Mouse (Mus musculus): ENCODE measurements around the gene S100a16. TPM values are rescaled to one million over a fixed set of nuclear protein-coding genes. Genes with fewer than 3 reads are reported as not detected.
A peak's percentile ranks its signal among the peaks of the same experiment; 100 is the strongest.

The S100a16 gene
- total RNA-seq, 2 experiments from 2014 or later, result not detected

DNA sequence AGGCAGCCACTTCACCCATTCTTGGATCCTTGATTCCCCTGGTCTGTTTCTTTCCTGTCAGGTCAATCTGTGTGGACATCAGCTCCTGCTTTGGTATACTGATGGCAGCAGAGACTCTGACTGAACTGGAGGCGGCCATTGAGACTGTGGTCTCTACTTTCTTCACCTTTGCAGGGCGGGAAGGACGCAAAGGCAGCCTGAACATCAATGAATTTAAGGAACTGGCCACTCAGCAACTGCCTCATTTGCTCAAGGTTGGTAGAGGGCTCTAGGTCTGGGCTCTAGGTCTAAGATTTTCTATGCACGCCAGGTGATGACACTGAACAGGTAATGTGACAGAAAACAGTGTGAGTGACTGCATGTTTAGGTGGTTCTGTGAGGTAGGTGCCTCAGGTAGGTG lies 21.3 kb upstream of the S100a16 start:
- no peak for ATAC-seq (replicated peaks; ENCODE audit: poor library complexity)

- ATAC-seq (replicated peaks; ENCODE audit: poor library complexity), result no peak
Observed at GRCm38 (mm10) chr3:90517711-90518110, 19.3 kb upstream of the S100a16 start.

- peak; percentile 98 for ATAC-seq (replicated peaks; ENCODE audit: poor library complexity)
Observed at GRCm38 (mm10) chr3:90525421-90525820, 11.6 kb upstream of the S100a16 start.

- ATAC-seq (replicated peaks; ENCODE audit: poor library complexity), result no peak
Observed at GRCm38 (mm10) chr3:90526076-90526475, 11.0 kb upstream of the S100a16 start.

DNA sequence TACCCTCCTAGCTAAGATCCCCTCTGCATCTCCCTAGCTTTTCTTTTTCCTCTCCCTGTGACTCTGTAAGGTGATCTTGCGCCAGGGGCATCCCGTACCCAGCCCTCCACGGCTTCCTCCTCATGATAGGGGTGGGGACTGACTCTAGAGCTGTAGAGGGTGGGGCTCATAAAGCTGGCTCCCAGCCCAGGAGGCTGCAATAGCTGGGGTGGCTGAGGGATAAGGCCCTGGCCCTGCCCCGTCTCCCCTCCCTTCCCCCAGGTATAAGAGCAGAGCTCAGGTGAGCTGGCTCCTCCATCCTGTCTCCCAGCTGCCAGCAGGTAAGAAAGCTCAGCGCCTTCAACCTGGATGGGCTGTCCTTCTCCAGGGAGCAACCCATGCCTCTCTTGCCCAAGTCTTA lies 10.5 kb upstream of the S100a16 start, which contains the start of gene S100a14:
S100a14 (plus strand) TSS at position 277 of the 400 bp plus-strand sequence.
- ATAC-seq (replicated peaks; ENCODE audit: poor library complexity), result peak; percentile 84

DNA sequence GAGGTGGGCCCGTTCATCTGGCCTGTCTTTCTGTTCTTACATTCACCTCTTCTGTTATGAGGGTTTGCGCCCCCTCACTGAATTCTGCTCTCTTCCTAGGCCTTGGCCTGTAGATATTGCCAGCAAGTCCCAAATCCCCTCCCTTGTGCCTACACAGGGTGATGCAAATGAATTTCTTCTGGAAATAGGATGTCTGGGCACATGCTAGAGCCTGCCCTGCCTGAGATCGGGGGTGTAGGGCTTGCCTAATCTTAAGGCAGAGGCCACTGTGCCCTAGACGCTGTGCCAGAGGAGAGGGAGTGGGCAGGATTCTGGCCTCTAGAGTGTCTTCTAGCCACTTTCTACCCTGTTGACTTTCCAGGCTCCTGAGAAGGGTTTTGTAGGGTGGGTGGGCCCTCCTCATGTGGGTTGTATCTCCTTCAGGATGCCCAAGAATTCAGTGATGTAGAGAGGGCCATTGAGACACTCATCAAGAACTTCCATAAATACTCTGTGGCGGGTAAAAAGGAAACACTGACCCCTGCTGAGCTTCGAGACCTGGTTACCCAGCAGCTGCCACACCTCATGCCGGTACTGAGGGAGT lies 9.7 kb upstream of the S100a16 start:
- no peak for ATAC-seq (replicated peaks; ENCODE audit: poor library complexity)

- no peak for ATAC-seq (replicated peaks; ENCODE audit: poor library complexity)
Observed at GRCm38 (mm10) chr3:90531713-90532112, 5.3 kb upstream of the S100a16 start.

- no peak for ATAC-seq (replicated peaks; ENCODE audit: poor library complexity)
Observed at GRCm38 (mm10) chr3:90535446-90535845, 1.6 kb upstream of the S100a16 start.

- no peak for ATAC-seq (replicated peaks; ENCODE audit: poor library complexity)
Observed at GRCm38 (mm10) chr3:90537905-90538296, 847 bp downstream of the S100a16 start.

DNA sequence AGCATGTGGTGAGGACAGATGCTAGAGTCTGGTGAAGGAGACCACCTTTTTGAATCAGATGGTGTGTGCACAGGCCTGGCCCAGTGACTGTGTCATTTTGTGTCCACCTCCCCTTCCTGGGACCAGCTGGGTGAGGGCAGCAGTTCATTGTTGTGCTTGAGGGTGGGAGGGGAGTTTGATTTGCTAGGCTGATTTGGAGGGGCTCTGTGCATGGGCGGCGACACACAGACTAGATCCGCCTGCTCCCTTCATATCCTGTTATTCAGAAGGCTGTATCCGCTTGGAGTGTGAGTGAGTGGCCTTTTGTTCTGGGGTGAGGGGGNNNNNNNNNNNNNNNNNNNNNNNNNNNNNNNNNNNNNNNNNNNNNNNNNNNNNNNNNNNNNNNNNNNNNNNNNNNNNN lies 3.9 kb downstream of the S100a16 start:
- ATAC-seq (replicated peaks; ENCODE audit: poor library complexity), result no peak

DNA sequence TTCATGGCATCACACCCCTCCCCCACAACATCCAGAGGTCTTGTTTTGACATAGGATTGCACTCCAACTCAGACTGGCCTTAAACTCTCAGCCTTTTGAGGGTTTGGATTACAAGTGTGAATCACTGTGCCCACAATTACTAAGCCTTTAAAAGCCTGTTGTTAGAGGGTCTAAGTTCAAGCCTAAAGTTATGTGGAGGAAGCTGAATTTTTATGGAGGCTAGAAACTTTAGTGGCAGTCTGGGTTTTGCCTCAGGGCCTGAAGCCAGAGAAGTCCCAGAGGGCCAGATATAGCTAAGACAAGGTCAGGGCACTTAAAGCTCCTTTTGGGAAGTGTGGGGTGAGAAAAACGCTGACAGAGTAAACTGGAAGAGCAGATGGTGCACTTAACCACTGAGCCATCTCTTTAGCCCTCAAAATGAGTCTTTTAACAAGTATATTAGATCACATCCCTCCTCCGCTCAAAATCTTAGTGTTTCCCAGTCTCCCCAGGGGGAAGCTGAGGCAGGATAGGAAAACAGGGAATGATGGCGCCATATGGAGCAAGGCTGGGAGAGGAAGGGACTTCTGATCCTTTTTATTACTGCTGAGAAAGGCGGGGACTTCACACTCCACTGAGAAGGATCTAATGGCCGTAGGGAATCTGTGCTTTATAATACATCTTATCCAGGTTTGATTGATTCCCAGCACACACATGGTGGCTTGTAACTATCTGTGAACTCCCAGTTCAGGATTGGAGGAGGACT lies 12.8 kb downstream of the S100a16 start:
- no peak for ATAC-seq (replicated peaks; ENCODE audit: poor library complexity)

DNA sequence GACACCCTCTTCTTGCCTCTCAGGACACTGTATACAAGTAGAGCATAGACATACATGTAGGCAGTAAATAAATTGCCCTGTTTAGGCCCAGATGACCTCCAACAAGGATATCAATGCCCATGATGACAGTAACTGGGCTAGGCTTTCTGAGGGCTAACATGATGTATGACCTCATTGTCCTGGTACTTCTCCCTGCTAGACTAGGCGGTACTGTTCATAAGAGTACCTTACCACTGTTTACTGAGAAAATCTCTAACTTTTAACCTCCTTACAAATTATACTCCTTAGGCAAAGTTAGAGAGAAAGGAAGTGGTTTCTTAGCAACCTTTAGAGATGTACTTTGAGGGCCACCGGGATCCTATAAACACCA lies 13.4 kb downstream of the S100a16 start:
- no peak for ATAC-seq (replicated peaks; ENCODE audit: poor library complexity)

- no peak for ATAC-seq (replicated peaks; ENCODE audit: poor library complexity)
Observed at GRCm38 (mm10) chr3:90552231-90552630, 15.2 kb downstream of the S100a16 start.

GRCm38 (mm10) chr3:90555954-90556353 lies 18.9 kb downstream of the S100a16 start:
- no peak for ATAC-seq (replicated peaks; ENCODE audit: poor library complexity)

DNA sequence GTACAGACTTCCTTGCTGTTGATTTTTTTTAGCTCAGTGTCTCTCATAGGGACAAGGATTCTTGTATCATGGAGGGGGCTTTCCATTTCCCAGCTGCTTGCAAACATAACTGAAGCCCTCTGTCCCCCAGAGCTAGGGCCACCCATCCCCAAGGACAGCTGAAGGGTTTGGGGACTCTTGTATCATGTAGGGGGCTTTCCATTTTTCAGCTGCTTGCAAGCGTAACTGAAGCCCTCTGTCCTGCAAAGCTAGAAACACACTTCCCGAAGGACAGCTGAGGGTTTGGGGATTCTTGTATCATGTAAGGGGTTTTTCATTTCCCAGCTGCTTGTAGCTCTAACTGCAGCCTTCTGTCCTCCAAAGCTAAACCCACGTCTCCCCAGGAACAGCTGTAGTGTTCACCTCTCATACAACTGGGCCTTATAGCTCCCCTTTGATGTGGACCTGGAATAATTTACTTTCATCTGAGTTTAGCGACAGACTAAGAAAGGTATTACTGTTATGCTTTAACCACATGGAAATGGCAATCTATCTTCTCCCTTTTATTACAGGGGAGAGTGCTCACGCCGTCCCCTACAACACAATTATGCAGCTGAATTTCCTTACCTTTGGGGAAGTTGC lies 23.1 kb downstream of the S100a16 start, which contains the start of gene S100a3:
S100a3 (plus strand) TSS at position 571 of the 621 bp plus-strand sequence.
- no peak for ATAC-seq (replicated peaks; ENCODE audit: poor library complexity)

GRCm38 (mm10) chr3:90574691-90575090 lies 37.6 kb downstream of the S100a16 start:
- ATAC-seq (replicated peaks; ENCODE audit: poor library complexity), result no peak

DNA sequence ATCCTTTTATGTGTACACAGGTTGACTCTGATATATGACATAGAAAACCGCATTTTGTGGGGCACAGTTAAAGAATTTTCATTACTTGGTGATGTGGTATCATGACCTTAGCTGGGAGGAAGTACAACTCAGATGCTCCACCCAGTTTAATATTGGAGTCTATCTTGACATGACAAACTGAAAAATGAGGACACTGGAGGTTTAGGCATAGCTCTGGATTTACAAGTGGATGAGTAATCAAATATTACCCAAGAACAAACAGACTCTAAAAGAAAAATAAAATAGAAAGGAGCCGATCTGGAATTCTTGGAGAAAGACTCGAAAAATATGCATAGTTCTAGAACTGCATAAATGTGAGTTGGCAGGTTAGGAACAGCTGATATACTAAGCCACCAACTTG lies 38.3 kb downstream of the S100a16 start:
- ATAC-seq (replicated peaks; ENCODE audit: poor library complexity), result no peak

DNA sequence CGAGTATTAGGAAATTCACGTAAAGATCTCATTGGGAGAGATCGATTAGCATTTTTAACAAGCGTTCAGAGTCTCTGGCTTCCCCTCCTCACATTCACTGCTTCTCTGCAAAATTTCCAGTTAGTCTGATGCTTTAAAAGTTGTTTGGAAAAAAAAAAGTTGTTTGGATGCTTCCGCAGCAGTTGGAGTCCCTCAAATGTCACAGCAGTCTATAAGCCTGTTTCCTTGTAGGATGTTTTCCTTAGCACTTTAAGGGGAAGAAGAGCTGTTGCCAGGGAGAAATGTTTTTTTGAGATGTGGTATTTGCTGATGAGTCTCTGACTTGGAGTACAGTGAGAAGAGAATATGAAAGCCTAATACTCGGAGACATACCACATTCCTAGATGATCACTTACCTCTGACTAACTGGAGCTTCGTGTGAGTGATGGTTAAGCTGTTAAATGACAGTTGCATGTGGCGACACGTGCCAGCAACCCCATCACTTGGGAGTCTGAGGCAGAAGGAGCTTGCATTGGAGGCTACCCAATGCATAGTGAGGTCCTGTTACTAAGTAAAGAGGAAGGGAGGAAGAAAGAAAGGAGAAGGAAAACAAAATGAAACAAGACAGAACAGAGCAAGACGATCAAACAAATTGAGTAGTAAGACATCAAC lies 39.4 kb downstream of the S100a16 start:
- no peak for ATAC-seq (replicated peaks; ENCODE audit: poor library complexity)

DNA sequence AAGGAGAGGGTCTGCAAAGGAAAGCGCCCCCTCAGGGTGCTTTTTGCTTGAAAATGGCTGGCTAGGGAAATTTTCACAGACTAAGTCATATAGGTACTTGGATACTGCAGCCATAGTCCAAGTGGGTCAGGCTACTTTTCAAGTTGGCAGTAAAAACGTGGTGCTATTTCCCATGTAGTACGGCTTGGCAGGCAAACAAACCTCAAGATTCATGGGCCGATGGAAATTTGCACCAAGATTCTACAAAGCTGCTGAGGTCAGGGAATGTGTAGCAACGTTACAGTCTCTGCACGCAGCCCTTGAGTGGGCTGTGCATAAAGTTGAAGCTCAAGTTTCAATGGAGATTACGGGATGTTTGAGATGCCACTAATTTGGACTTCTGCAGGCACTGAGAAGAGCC lies 42.4 kb downstream of the S100a16 start:
- ATAC-seq (replicated peaks; ENCODE audit: poor library complexity), result no peak

DNA sequence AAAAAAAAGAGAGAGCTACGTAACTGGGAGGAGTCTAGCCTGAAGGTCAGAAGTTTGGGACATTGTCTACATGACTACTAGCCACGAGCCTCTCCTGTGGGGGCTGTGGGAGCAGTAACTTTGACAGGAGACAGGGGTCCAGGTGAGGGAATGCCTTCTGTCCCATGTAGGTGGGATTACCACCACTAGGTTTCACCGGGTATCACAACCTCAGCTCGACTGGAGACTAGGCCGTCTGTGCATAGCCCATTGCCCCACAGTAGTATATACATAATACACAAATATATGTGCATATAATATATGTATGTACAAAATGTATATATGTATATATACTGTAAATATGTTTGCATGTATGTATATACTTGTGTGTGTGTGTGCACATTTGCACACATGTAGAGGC lies 44.1 kb downstream of the S100a16 start:
- ATAC-seq (replicated peaks; ENCODE audit: poor library complexity), result no peak

DNA sequence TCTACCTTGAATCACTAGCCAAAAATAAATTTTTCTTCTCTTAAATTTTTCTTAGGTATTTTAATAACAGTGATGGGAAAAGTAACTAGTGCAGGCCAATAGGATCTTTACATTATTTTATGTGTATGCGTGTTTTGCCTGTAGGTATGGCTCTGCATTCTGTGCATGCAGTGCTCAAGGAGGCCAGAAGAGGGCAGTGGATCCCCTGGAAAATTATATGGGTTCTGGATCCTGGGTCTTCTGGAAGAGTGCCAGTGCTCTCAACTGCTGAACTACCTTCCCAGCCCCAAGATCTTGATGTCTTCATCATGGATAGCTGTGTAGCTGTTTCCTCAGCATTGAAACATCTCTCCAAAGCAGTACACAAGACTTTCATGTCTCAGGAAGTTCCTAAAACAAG lies 45.1 kb downstream of the S100a16 start:
- no peak for ATAC-seq (replicated peaks; ENCODE audit: poor library complexity)

GRCm38 (mm10) chr3:90582556-90582955 lies 45.5 kb downstream of the S100a16 start:
- no peak for ATAC-seq (replicated peaks; ENCODE audit: poor library complexity)
